Mouse (Mus musculus) lung, embryonic 14.5 days (tissue): ENCODE data around the gene Rcor2. TPM values are rescaled to one million over a fixed set of nuclear protein-coding genes. Genes with fewer than 3 reads are reported as not detected.

Experiments used
- ATAC-seq: fragments of 200-750 bp; cut with Nextera tagmentation; 2 replicates; pipeline ENCODE4 v1.8.0; 2017; ENCODE audit warnings: mild to moderate bottlenecking, moderate TSS enrichment, moderate library complexity; ENCODE audit not compliant: insufficient read depth
- DNase-seq: peaks from one replicate; pipeline ENCODE4 v3.0.0-alpha.2; 2015
- H3K27ac ChIP-seq: fragments of 300-500 bp; sonication (generic); 2 replicates; pipeline ENCODE4 v1.5.1; 2014; ENCODE audit warnings: low read depth, mild to moderate bottlenecking, moderate library complexity
- H3K27me3 ChIP-seq: fragments of 300-500 bp; sonication (generic); 2 replicates; pipeline ENCODE4 v1.6.1; 2014; ENCODE audit warnings: low read length, control low read depth; ENCODE audit not compliant: insufficient read depth
- H3K36me3 ChIP-seq: fragments of 300-500 bp; sonication (generic); 2 replicates; pipeline ENCODE4 v1.6.1; 2014; ENCODE audit warnings: control low read depth; ENCODE audit not compliant: insufficient read depth
- H3K4me1 ChIP-seq: fragments of 300-500 bp; sonication (generic); 2 replicates; pipeline ENCODE4 v1.6.1; 2014; ENCODE audit warnings: antibody characterized with exemption, control low read depth; ENCODE audit not compliant: insufficient read depth
- H3K4me2 ChIP-seq: fragments of 300-500 bp; sonication (generic); 2 replicates; pipeline ENCODE4 v1.6.1; 2014; ENCODE audit warnings: mild to moderate bottlenecking
- H3K4me3 ChIP-seq: fragments of 300-500 bp; sonication (generic); 2 replicates; pipeline ENCODE4 v1.5.1; 2014; ENCODE audit warnings: low read depth, low read length
- H3K9ac ChIP-seq: fragments of 300-500 bp; sonication (generic); 2 replicates; pipeline ENCODE4 v1.6.1; 2014
- H3K9me3 ChIP-seq: fragments of 300-500 bp; sonication (generic); 2 replicates; pipeline ENCODE4 v1.6.1; 2016; ENCODE audit warnings: low read depth, low read length, control low read depth
- CTCF ChIP-seq: IDR thresholded peaks from 2 replicates; pipeline ENCODE4 v1.5.1; 2016; ENCODE audit warnings: antibody characterized with exemption, low read depth
- WGBS: fragments of 180-500 bp; shearing (Covaris S2); extraction: QIAGEN DNeasy Blood & Tissue Kit; methylation state at CpG from one replicate; pipeline ENCODE4 v1.1.7; 2014; 5-methylcytosine and 5-hydroxymethylcytosine counted together
- polyA plus RNA-seq: library from polyadenylated mRNA; unstranded; fragments of >200 nt; fragmentation: Nextera tagmentation; extraction: Ambion mirVana; gene quantifications from 2 replicates; pipeline ENCODE4 v1.2.1, GENCODE M21; 2014

Gene Rcor2
- polyA plus RNA-seq: 6.0 and 7.9 TPM in 2 replicates

DNA sequence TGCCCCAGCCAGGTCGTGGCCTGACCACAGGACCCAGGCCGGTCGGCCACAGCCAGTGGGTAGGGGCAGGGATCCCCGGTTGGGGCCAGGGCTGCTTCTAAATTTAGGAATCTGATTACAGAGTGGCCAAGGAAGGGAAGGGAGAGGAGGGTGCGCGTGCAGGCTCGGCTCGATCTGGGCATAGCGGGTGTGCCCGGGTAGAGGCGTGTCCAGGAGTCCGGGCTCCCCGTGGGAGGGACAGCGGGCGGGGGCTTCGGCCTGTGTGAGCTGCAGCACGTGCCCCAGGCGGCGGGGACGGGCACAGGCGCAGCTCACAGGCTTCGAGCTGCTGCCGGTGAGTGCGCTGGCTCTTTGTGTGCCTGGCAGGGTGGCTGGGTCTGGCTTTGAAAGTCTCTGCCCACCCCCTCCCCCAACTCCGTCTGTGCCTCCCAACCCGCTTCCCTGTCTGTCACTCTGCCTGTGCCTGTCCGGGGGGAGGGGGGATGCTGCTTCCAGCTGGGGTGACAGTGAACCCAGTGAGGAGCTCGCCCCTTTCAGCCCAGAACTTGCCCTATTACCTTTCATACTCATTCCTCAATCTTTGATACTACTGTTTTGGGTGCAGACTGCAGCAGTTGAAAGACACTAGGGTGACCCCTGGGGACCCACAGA lies at the start of gene Rcor2:
Gene Rcor2, plus strand, starts transcription at position 235 of the 651 bp plus-strand sequence.
- Histone ChIP-seq H3K9ac (peak within 1 kb of the TSS; percentile 81), H3K36me3 (peaks cover 18% of the 10 kb centered on the region), H3K4me2 (peak within 1 kb of the TSS; percentile 89), H3K9me3 (peaks cover 4% of the 10 kb centered on the region; the same call in 1 of the 2 replicates), H3K4me3 (peak within 1 kb of the TSS; percentile 81), H3K27ac (peak within 1 kb of the TSS; percentile 93), H3K27me3 (no peaks in the 10 kb centered on the region), H3K4me1 (peaks cover 38% of the 10 kb centered on the region)
- WGBS: 3% methylated on average over 28 of the region's 28 CpGs
- DNase-seq: peak; percentile 75
- peak; percentile 22 for ATAC-seq
- TF ChIP-seq CTCF: no peak

- WGBS: 12% methylated on average over 6 of the region's 6 CpGs
- DNase-seq (no peak), ATAC-seq (peak; percentile 4; the same call in 1 of the 2 replicates)
Observed at GRCm38 (mm10) chr19:7217926-7218267, 49.2 kb upstream of the Rcor2 start.

GRCm38 (mm10) chr19:7218753-7219152 lies 48.4 kb upstream of the Rcor2 start:
- WGBS: 95% methylated on average over 5 of the region's 5 CpGs
- Histone ChIP-seq H3K4me1 (peaks cover 15% of the 10 kb centered on the region), H3K27me3 (no peaks in the 10 kb centered on the region), H3K4me2 (no peak overlapping the region), H3K9me3 (no peaks in the 10 kb centered on the region), H3K36me3 (peaks cover 21% of the 10 kb centered on the region), H3K4me3 (no peak overlapping the region), H3K27ac (no peak overlapping the region), H3K9ac (no peak overlapping the region)
- no peak for TF ChIP-seq CTCF
- ATAC-seq: no peak
- no peak for DNase-seq

More at GRCm38 (mm10) chr19:7217926-7218267, 49.2 kb upstream of the Rcor2 start:
- H3K4me1 ChIP-seq: peaks cover 15% of the 10 kb centered on the region
- H3K4me2 ChIP-seq: peak overlapping the region; percentile 95
- H3K9me3 ChIP-seq: no peaks in the 10 kb centered on the region
- H3K27ac ChIP-seq: no peak overlapping the region
- no peaks in the 10 kb centered on the region for H3K27me3 ChIP-seq
- H3K36me3 ChIP-seq: peaks cover 29% of the 10 kb centered on the region
- no peak for TF ChIP-seq CTCF
- H3K4me3 ChIP-seq: peak overlapping the region; percentile 89
- peak overlapping the region; percentile 32 for H3K9ac ChIP-seq

DNA sequence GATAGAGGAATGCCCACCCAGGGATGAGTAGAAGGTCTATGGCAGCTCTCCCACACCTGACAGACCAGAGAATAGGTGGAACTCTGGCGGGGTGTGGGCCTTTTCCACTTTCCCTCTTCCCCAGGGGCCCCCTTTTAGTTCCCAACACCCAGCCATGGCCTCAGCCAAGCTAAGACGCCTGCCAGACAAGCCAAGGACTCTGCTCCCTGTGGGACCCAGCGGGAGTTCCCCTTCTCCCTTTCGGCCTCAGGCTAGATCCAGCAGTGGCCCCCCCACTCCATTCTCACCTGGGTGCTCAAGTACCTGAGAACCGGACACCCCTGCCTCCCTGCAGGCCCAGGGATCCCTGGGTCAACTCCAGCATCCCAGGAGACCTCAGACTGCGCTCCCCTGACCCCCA lies 44.9 kb upstream of the Rcor2 start:
- TF ChIP-seq CTCF: no peak
- H3K4me3 ChIP-seq: no peak overlapping the region
- DNase-seq (no peak), ATAC-seq (no peak)
- H3K4me1 ChIP-seq: no peaks in the 10 kb centered on the region; the same call in 1 of the 2 replicates
- no peaks in the 10 kb centered on the region for H3K27me3 ChIP-seq
- peaks cover 19% of the 10 kb centered on the region for H3K36me3 ChIP-seq
- no peak overlapping the region for H3K4me2 ChIP-seq
- H3K27ac ChIP-seq: no peak overlapping the region
- WGBS: 83% methylated on average over 6 of the region's 6 CpGs
- H3K9ac ChIP-seq: no peak overlapping the region
- no peaks in the 10 kb centered on the region for H3K9me3 ChIP-seq

DNA sequence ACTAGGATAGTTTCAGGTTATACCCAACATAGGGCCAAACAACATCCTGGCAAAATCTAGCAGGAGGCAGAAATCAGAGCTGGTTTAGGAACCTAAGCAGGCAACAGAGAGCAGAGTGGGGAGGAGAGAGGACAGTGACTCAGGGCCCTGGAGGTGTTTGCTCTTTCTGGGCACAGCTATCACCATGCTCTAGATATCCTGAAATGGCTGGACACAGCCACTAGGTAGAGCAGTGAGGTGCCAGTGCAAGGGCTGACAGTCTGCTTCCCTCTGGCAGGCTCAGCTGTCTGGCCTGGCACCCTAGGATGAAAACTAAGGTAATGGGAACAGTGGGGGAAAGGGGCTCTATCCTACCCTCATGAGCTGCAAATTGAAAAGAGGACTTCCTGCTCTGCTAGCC lies 43.6 kb upstream of the Rcor2 start:
- H3K4me1 ChIP-seq: no peaks in the 10 kb centered on the region
- no peak overlapping the region for H3K4me3 ChIP-seq
- H3K4me2 ChIP-seq: no peak overlapping the region
- H3K9ac ChIP-seq: no peak overlapping the region
- H3K36me3 ChIP-seq: peaks cover 31% of the 10 kb centered on the region
- ATAC-seq (no peak), DNase-seq (no peak)
- H3K27ac ChIP-seq: no peak overlapping the region
- no peaks in the 10 kb centered on the region for H3K27me3 ChIP-seq
- 0 out of 2 replicates have a peak, but pooled peaks have one; percentile 10 for TF ChIP-seq CTCF
- no peaks in the 10 kb centered on the region for H3K9me3 ChIP-seq

- WGBS: 86% methylated on average over 3 of the region's 3 CpGs
- no peaks in the 10 kb centered on the region for H3K27me3 ChIP-seq
- H3K36me3 ChIP-seq: peaks cover 35% of the 10 kb centered on the region
- TF ChIP-seq CTCF: no peak
- no peak overlapping the region for H3K9ac ChIP-seq
- ATAC-seq: no peak
- no peak overlapping the region for H3K27ac ChIP-seq
- no peak overlapping the region for H3K4me2 ChIP-seq
- no peak overlapping the region for H3K4me3 ChIP-seq
- DNase-seq: no peak
- no peaks in the 10 kb centered on the region for H3K4me1 ChIP-seq
- H3K9me3 ChIP-seq: no peaks in the 10 kb centered on the region
Observed at GRCm38 (mm10) chr19:7224253-7224652, 42.9 kb upstream of the Rcor2 start.

DNA sequence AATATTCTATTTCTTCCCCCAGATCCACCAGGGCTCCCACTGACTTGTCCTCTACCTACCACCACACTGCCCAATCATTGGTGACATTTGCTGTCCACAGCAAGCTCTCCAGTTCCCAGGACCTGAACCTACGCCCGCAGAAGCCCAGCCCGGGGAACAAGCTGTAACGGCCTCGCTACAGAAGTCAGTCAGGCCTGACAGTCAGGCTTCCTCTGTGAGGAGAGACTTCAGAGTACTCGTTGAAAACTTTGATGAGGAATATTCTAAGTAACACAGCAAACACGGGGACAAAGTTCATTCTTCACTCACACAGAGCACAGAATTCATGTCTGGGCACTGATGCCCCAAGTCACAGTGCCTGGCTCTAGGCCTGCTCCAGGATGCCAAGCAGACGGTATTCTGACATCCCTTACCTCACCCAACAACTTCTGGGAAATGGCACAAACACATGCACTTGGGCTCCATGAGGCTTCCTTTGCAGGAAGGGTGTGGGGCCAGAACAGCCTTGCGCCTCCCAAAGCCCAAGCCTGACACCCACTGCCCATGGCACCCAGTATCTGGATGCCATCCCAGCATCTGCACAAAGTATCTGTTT lies 41.9 kb upstream of the Rcor2 start:
- no peak overlapping the region for H3K4me2 ChIP-seq
- no peaks in the 10 kb centered on the region for H3K4me1 ChIP-seq
- peaks cover 44% of the 10 kb centered on the region for H3K36me3 ChIP-seq
- no peak for ATAC-seq
- H3K9ac ChIP-seq: no peak overlapping the region
- WGBS: 85% methylated on average over 9 of the region's 9 CpGs
- DNase-seq: no peak
- no peaks in the 10 kb centered on the region for H3K9me3 ChIP-seq
- no peak for TF ChIP-seq CTCF
- no peaks in the 10 kb centered on the region for H3K27me3 ChIP-seq
- no peak overlapping the region for H3K27ac ChIP-seq
- H3K4me3 ChIP-seq: no peak overlapping the region
